Comparison of ENCODE assay signal across 8 mouse cellular contexts in the genomic region with DNA sequence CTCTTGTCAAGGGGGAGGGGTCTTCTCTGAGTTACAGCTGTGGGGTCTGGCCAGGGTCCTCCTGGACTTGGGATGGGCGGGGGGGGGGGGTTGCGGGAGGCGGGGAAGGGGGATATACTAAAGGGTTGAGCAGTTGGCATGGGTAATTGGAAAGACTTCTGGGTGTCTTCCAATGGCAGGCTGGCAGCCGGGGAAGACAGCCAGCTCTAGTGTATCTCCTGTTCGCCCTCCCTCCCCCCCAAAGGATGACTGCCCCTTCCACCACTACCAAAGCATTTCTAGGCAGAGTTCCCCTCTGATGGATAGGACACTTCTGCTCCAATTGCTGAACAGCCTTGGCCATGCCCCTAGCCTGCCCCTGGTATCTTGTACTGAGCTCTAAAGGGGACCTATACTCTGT. TPM values are rescaled to one million over a fixed set of nuclear protein-coding genes. Genes with fewer than 3 reads are reported as not detected.
DNase-seq lines count a peak whose midpoint lies in the region; ATAC-seq and TF ChIP-seq lines count a peak whose summit lies in the region.

No protein-coding gene starts in this region.

- intact Hi-C loops in left cerebral cortex, postnatal 25 days (cut with DNase I), result no loop called here

- H3K4me2 ChIP-seq in neural tube, embryonic 11.5 days (ENCODE audit: low read depth), result peak overlapping the region; percentile 98
- H3K4me2 ChIP-seq in heart, embryonic 12.5 days, result peak overlapping the region; percentile 94
- peak overlapping the region; percentile 100 for H3K4me2 ChIP-seq in liver, embryonic 12.5 days
- H3K4me2 ChIP-seq in stomach, postnatal 0 days (replicated peaks; ENCODE audit: low read depth), result peak overlapping the region; percentile 93

- TF ChIP-seq CTCF in stomach, postnatal 0 days (IDR thresholded peaks at IDR 0.05; ENCODE audit: low read depth), result no peak

- no peaks in the 10 kb centered on the region for H3K9me3 ChIP-seq in neural tube, embryonic 11.5 days (ENCODE audit: control insufficient read depth, low read length)
- H3K9me3 ChIP-seq in heart, embryonic 12.5 days (replicated peaks), result no peaks in the 10 kb centered on the region
- no peaks in the 10 kb centered on the region for H3K9me3 ChIP-seq in liver, embryonic 12.5 days (replicated peaks)
- H3K9me3 ChIP-seq in stomach, postnatal 0 days (ENCODE audit: control insufficient read depth, low read length), result no peaks in the 10 kb centered on the region

- peak overlapping the region; percentile 72 for H3K4me3 ChIP-seq in neural tube, embryonic 11.5 days (ENCODE audit: low read depth, low read length)
- H3K4me3 ChIP-seq in heart, embryonic 12.5 days, result peak overlapping the region; percentile 93
- H3K4me3 ChIP-seq in liver, embryonic 12.5 days, result peak overlapping the region; percentile 81
- peak overlapping the region; percentile 80 for H3K4me3 ChIP-seq in stomach, postnatal 0 days (ENCODE audit: low read depth, low read length)

- WGBS in neural tube, embryonic 11.5 days, result 34% methylated on average over 2 of the region's 5 CpGs
- 40% methylated on average over 2 of the region's 5 CpGs for WGBS in heart, embryonic 12.5 days
- 46% methylated on average over 5 of the region's 5 CpGs for WGBS in liver, embryonic 12.5 days (ENCODE audit: insufficient replicate concordance)
- 34% methylated on average over 3 of the region's 5 CpGs for WGBS in stomach, postnatal 0 days

- peaks cover 3% of the 10 kb centered on the region; the same call in 1 of the 2 replicates for H3K27me3 ChIP-seq in neural tube, embryonic 11.5 days (ENCODE audit: control insufficient read depth, insufficient read depth, low read length)
- no peaks in the 10 kb centered on the region for H3K27me3 ChIP-seq in heart, embryonic 12.5 days (replicated peaks)
- peaks cover 6% of the 10 kb centered on the region for H3K27me3 ChIP-seq in liver, embryonic 12.5 days (replicated peaks)
- no peaks in the 10 kb centered on the region for H3K27me3 ChIP-seq in stomach, postnatal 0 days (ENCODE audit: control insufficient read depth, insufficient read depth, low read length)

- H3K4me1 ChIP-seq in neural tube, embryonic 11.5 days (ENCODE audit: control insufficient read depth, insufficient read depth, low read length), result peaks cover 16% of the 10 kb centered on the region
- H3K4me1 ChIP-seq in heart, embryonic 12.5 days (replicated peaks), result peaks cover 62% of the 10 kb centered on the region
- H3K4me1 ChIP-seq in liver, embryonic 12.5 days, result peaks cover 76% of the 10 kb centered on the region
- H3K4me1 ChIP-seq in stomach, postnatal 0 days (replicated peaks; ENCODE audit: control insufficient read depth, insufficient read depth), result peaks cover 14% of the 10 kb centered on the region

- no peak for TF ChIP-seq EP300 in stomach, postnatal 0 days (optimal IDR thresholded peaks at IDR 0.05)

- DNase-seq in neural tube, embryonic 11.5 days (ENCODE audit: low spot score), result no peak
- no peak for DNase-seq in neural tube, embryonic 10.5 days (ENCODE audit: extremely low spot score, low spot score)
- DNase-seq in stomach, postnatal 0 days (ENCODE audit: low spot score), result no peak
- no peak for DNase-seq in left cerebral cortex, postnatal 25 days (ENCODE audit: low spot score in 2 of 2)
- DNase-seq in right cerebral cortex, postnatal 36 days (ENCODE audit: low spot score in 2 of 2), result no peak
- no peak for DNase-seq in left cerebral cortex, adult 18-20 months (ENCODE audit: low spot score in 2 of 2)

- H3K36me3 ChIP-seq in neural tube, embryonic 11.5 days (ENCODE audit: control insufficient read depth, insufficient read depth, low read length), result no peaks in the 10 kb centered on the region
- H3K36me3 ChIP-seq in heart, embryonic 12.5 days, result peaks cover 13% of the 10 kb centered on the region
- peaks cover 12% of the 10 kb centered on the region for H3K36me3 ChIP-seq in liver, embryonic 12.5 days
- no peaks in the 10 kb centered on the region; the same call in 1 of the 2 replicates for H3K36me3 ChIP-seq in stomach, postnatal 0 days (ENCODE audit: control insufficient read depth, insufficient read depth, low read length)

- ATAC-seq in neural tube, embryonic 11.5 days (ENCODE audit: insufficient read depth, low FRiP score, low TSS enrichment), result no peak
- no peak for ATAC-seq in heart, embryonic 12.5 days (ENCODE audit: insufficient number of reproducible peaks, low FRiP score)
- no peak for ATAC-seq in liver, embryonic 12.5 days
- no peak for ATAC-seq in stomach, postnatal 0 days (ENCODE audit: low FRiP score, low TSS enrichment)

- H3K27ac ChIP-seq in neural tube, embryonic 11.5 days (ENCODE audit: low read depth, low read length), result no peak overlapping the region
- peak overlapping the region; percentile 84 for H3K27ac ChIP-seq in heart, embryonic 12.5 days (ENCODE audit: poor library complexity, severe bottlenecking)
- H3K27ac ChIP-seq in liver, embryonic 12.5 days, result no peak overlapping the region; the same call in 1 of the 2 replicates
- H3K27ac ChIP-seq in stomach, postnatal 0 days (replicated peaks), result peak overlapping the region; percentile 88

- no peak overlapping the region for H3K9ac ChIP-seq in neural tube, embryonic 11.5 days (ENCODE audit: low read length)
- peak overlapping the region; percentile 97 for H3K9ac ChIP-seq in heart, embryonic 12.5 days
- peak overlapping the region; percentile 91 for H3K9ac ChIP-seq in liver, embryonic 12.5 days
- peak overlapping the region; percentile 88 for H3K9ac ChIP-seq in stomach, postnatal 0 days (ENCODE audit: low read length)

RNA-seq across cellular contexts. Expression of a gene that starts 1.4 kb away (rescaled TPM):
- 6.2 and 6.5 TPM in 2 replicates for polyA plus RNA-seq in neural tube, embryonic 11.5 days (2014; fragmentation: Nextera tagmentation; extraction: Ambion mirVana)
- 6.2 TPM in 2 replicates for polyA plus RNA-seq in heart, embryonic 12.5 days (2016; fragmentation: Nextera tagmentation; extraction: Ambion mirVana)
- polyA plus RNA-seq in liver, embryonic 12.5 days (2016; fragmentation: Nextera tagmentation; extraction: Ambion mirVana), result 3.5 and 3.7 TPM in 2 replicates
- polyA plus RNA-seq in stomach, postnatal 0 days (2015; fragmentation: Nextera tagmentation; extraction: Ambion mirVana), result 7.4 and 9.0 TPM in 2 replicates
- total RNA-seq in left cerebral cortex, postnatal 25 days (2021), result 1 to 10 TPM; 1.5 to 1.8 TPM
- total RNA-seq in left cerebral cortex, adult 18-20 months (2021), result 1 to 10 TPM; 1.3 TPM

RNA-seq across cellular contexts. Expression of a gene that starts 8.5 kb away (rescaled TPM):
- polyA plus RNA-seq in neural tube, embryonic 11.5 days (2014; fragmentation: Nextera tagmentation; extraction: Ambion mirVana), result 54.0 and 56.7 TPM in 2 replicates
- 58.4 and 61.5 TPM in 2 replicates for polyA plus RNA-seq in heart, embryonic 12.5 days (2016; fragmentation: Nextera tagmentation; extraction: Ambion mirVana)
- polyA plus RNA-seq in liver, embryonic 12.5 days (2016; fragmentation: Nextera tagmentation; extraction: Ambion mirVana), result 51.4 and 51.5 TPM in 2 replicates
- 105 TPM in 2 replicates for polyA plus RNA-seq in stomach, postnatal 0 days (2015; fragmentation: Nextera tagmentation; extraction: Ambion mirVana)
- total RNA-seq in left cerebral cortex, postnatal 25 days (2021), result 10 to 100 TPM; 13.8 to 17.9 TPM
- 10 to 100 TPM; 15.0 to 15.3 TPM for total RNA-seq in left cerebral cortex, adult 18-20 months (2021)

RNA-seq across cellular contexts. Expression of a gene that starts 12.7 kb away (rescaled TPM):
- polyA plus RNA-seq in neural tube, embryonic 11.5 days (2014; fragmentation: Nextera tagmentation; extraction: Ambion mirVana), result 196 TPM in 2 replicates
- 100.0 and 100 TPM in 2 replicates for polyA plus RNA-seq in heart, embryonic 12.5 days (2016; fragmentation: Nextera tagmentation; extraction: Ambion mirVana)
- polyA plus RNA-seq in liver, embryonic 12.5 days (2016; fragmentation: Nextera tagmentation; extraction: Ambion mirVana), result 116 and 121 TPM in 2 replicates
- polyA plus RNA-seq in stomach, postnatal 0 days (2015; fragmentation: Nextera tagmentation; extraction: Ambion mirVana), result 58.7 and 63.5 TPM in 2 replicates
- total RNA-seq in left cerebral cortex, postnatal 25 days (2021), result 10 to 100 TPM; 31.6 to 33.7 TPM
- total RNA-seq in left cerebral cortex, adult 18-20 months (2021), result 10 to 100 TPM; 33.9 to 42.3 TPM

RNA-seq across cellular contexts. Expression of a gene that starts 39.7 kb away (rescaled TPM):
- 24.9 and 25.5 TPM in 2 replicates for polyA plus RNA-seq in neural tube, embryonic 11.5 days (2014; fragmentation: Nextera tagmentation; extraction: Ambion mirVana)
- 17.3 and 20.2 TPM in 2 replicates for polyA plus RNA-seq in heart, embryonic 12.5 days (2016; fragmentation: Nextera tagmentation; extraction: Ambion mirVana)
- polyA plus RNA-seq in liver, embryonic 12.5 days (2016; fragmentation: Nextera tagmentation; extraction: Ambion mirVana), result 49.7 and 50.3 TPM in 2 replicates
- 23.5 and 24.8 TPM in 2 replicates for polyA plus RNA-seq in stomach, postnatal 0 days (2015; fragmentation: Nextera tagmentation; extraction: Ambion mirVana)
- 10 to 100 TPM; 35.3 to 36.4 TPM for total RNA-seq in left cerebral cortex, postnatal 25 days (2021)
- total RNA-seq in left cerebral cortex, adult 18-20 months (2021), result 10 to 100 TPM; 37.2 to 42.3 TPM

RNA-seq across cellular contexts. Expression of a gene that starts 45.3 kb away (rescaled TPM):
- polyA plus RNA-seq in neural tube, embryonic 11.5 days (2014; fragmentation: Nextera tagmentation; extraction: Ambion mirVana), result 17.0 and 17.1 TPM in 2 replicates
- 0.23 and 0.36 TPM in 2 replicates for polyA plus RNA-seq in heart, embryonic 12.5 days (2016; fragmentation: Nextera tagmentation; extraction: Ambion mirVana)
- polyA plus RNA-seq in liver, embryonic 12.5 days (2016; fragmentation: Nextera tagmentation; extraction: Ambion mirVana), result 0.02 and 0.22 TPM in 2 replicates
- polyA plus RNA-seq in stomach, postnatal 0 days (2015; fragmentation: Nextera tagmentation; extraction: Ambion mirVana), result 0.13 TPM in 2 replicates
- 10 to 100 TPM; 18.2 to 18.3 TPM for total RNA-seq in left cerebral cortex, postnatal 25 days (2021)
- 10 to 100 TPM; 17.1 to 17.3 TPM for total RNA-seq in left cerebral cortex, adult 18-20 months (2021)

Comparison
In these comparisons a context has a peak if more than half of its experiments do, and no peak if none do; other contexts are left out.
1. H3K27ac ChIP-seq: peak in heart, embryonic 12.5 days (single experiment) and stomach, postnatal 0 days (single experiment); none in neural tube, embryonic 11.5 days (single experiment) and liver, embryonic 12.5 days (single experiment).
2. Peak in every context shown above with its lines, with median percentiles within 50 percentile points of each other: H3K4me2 ChIP-seq and H3K4me3 ChIP-seq.